Mouse (Mus musculus): Measurements from ENCODE around the gene Slc25a25. TPM values are rescaled to one million over a fixed set of nuclear protein-coding genes. Genes with fewer than 3 reads are reported as not detected.

Gene Slc25a25
- polyA plus RNA-seq, 1 experiment from 2014 or later: 11.1 TPM

GRCm38 (mm10) chr2:32389157-32389556, 62.1 kb downstream of the Slc25a25 start:
- ATAC-seq (ENCODE audit: low FRiP score, low TSS enrichment): no peak
- H3K4me2 ChIP-seq (replicated peaks; ENCODE audit: low read depth): no peak overlapping the region
- H3K36me3 ChIP-seq (ENCODE audit: control insufficient read depth, insufficient read depth, low read length): no peaks in the 10 kb centered on the region
- H3K27ac ChIP-seq (replicated peaks): no peak overlapping the region
- no peak for DNase-seq (ENCODE audit: low spot score)
- H3K9me3 ChIP-seq (ENCODE audit: control insufficient read depth, low read length): no peaks in the 10 kb centered on the region
- H3K4me1 ChIP-seq (replicated peaks; ENCODE audit: control insufficient read depth, insufficient read depth): no peaks in the 10 kb centered on the region
- no peak for TF ChIP-seq EP300 (optimal IDR thresholded peaks at IDR 0.05)
- H3K9ac ChIP-seq (ENCODE audit: low read length): no peak overlapping the region
- whole genome bisulfite sequencing: 60% methylated on average over 2 of the region's 2 CpGs
- H3K4me3 ChIP-seq (ENCODE audit: low read depth, low read length): no peak overlapping the region
- H3K27me3 ChIP-seq (ENCODE audit: control insufficient read depth, insufficient read depth, low read length): no peaks in the 10 kb centered on the region

- H3K27ac ChIP-seq (replicated peaks): no peak within 1 kb of the TSS
- ATAC-seq (ENCODE audit: low FRiP score, low TSS enrichment) (no peak), DNase-seq (ENCODE audit: low spot score) (no peak)
- no peaks in the 10 kb centered on the region for H3K36me3 ChIP-seq (ENCODE audit: control insufficient read depth, insufficient read depth, low read length)
- TF ChIP-seq CTCF (IDR thresholded peaks at IDR 0.05; ENCODE audit: low read depth) (no peak), EP300 (optimal IDR thresholded peaks at IDR 0.05) (no peak)
- no peak within 1 kb of the TSS for H3K4me2 ChIP-seq (replicated peaks; ENCODE audit: low read depth)
- no peaks in the 10 kb centered on the region for H3K4me1 ChIP-seq (replicated peaks; ENCODE audit: control insufficient read depth, insufficient read depth)
- 56% methylated on average over 5 of the region's 5 CpGs for WGBS
- no peaks in the 10 kb centered on the region for H3K9me3 ChIP-seq (ENCODE audit: control insufficient read depth, low read length)
- no peak within 1 kb of the TSS for H3K4me3 ChIP-seq (ENCODE audit: low read depth, low read length)
- no peaks in the 10 kb centered on the region for H3K27me3 ChIP-seq (ENCODE audit: control insufficient read depth, insufficient read depth, low read length)
- 0 out of 2 replicates have a peak within 1 kb of the TSS, but pooled peaks have one; percentile 18 for H3K9ac ChIP-seq (ENCODE audit: low read length)
Observed at GRCm38 (mm10) chr2:32387706-32388490, 63.3 kb downstream of the Slc25a25 start, which contains the start of gene Lcn2. Gene Lcn2 (minus strand): TSS chr2:32388252.

GRCm38 (mm10) chr2:32382689-32383088, 68.6 kb downstream of the Slc25a25 start:
- Histone ChIP-seq H3K9me3 (ENCODE audit: control insufficient read depth, low read length) (no peaks in the 10 kb centered on the region), H3K4me2 (replicated peaks; ENCODE audit: low read depth) (no peak overlapping the region), H3K4me1 (replicated peaks; ENCODE audit: control insufficient read depth, insufficient read depth) (no peaks in the 10 kb centered on the region), H3K4me3 (ENCODE audit: low read depth, low read length) (no peak overlapping the region), H3K27me3 (ENCODE audit: control insufficient read depth, insufficient read depth, low read length) (no peaks in the 10 kb centered on the region), H3K36me3 (ENCODE audit: control insufficient read depth, insufficient read depth, low read length) (peaks cover 14% of the 10 kb centered on the region), H3K27ac (replicated peaks) (no peak overlapping the region), H3K9ac (ENCODE audit: low read length) (no peak overlapping the region)
- TF ChIP-seq CTCF (IDR thresholded peaks at IDR 0.05; ENCODE audit: low read depth): no peak
- TF ChIP-seq EP300 (optimal IDR thresholded peaks at IDR 0.05): no peak
- WGBS: 74% methylated on average over 2 of the region's 2 CpGs
- no peak for DNase-seq (ENCODE audit: low spot score)
- ATAC-seq (ENCODE audit: low FRiP score, low TSS enrichment): no peak

- no peak for TF ChIP-seq EP300 (optimal IDR thresholded peaks at IDR 0.05)
- TF ChIP-seq CTCF (IDR thresholded peaks at IDR 0.05; ENCODE audit: low read depth): no peak
- 0% methylated on average over 35 of the region's 47 CpGs for WGBS
- Histone ChIP-seq H3K4me1 (replicated peaks; ENCODE audit: control insufficient read depth, insufficient read depth) (no peaks in the 10 kb centered on the region), H3K4me2 (replicated peaks; ENCODE audit: low read depth) (peak within 1 kb of the TSS; percentile 96), H3K9ac (ENCODE audit: low read length) (peak within 1 kb of the TSS; percentile 65), H3K4me3 (ENCODE audit: low read depth, low read length) (peak within 1 kb of the TSS; percentile 61), H3K36me3 (ENCODE audit: control insufficient read depth, insufficient read depth, low read length) (peaks cover 14% of the 10 kb centered on the region), H3K27me3 (ENCODE audit: control insufficient read depth, insufficient read depth, low read length) (no peaks in the 10 kb centered on the region), H3K9me3 (ENCODE audit: control insufficient read depth, low read length) (no peaks in the 10 kb centered on the region), H3K27ac (replicated peaks) (peak within 1 kb of the TSS; percentile 50)
- ATAC-seq (ENCODE audit: low FRiP score, low TSS enrichment): peak; percentile 94
- DNase-seq (ENCODE audit: low spot score): peak; percentile 98
Observed at GRCm38 (mm10) chr2:32381775-32382223, 69.4 kb downstream of the Slc25a25 start, which contains the start of gene 1110008P14Rik. Gene 1110008P14Rik (minus strand): TSS chr2:32381938.

GRCm38 (mm10) chr2:32381141-32381774, 70.0 kb downstream of the Slc25a25 start:
- Histone ChIP-seq H3K4me2 (replicated peaks; ENCODE audit: low read depth) (peak overlapping the region; percentile 96), H3K27me3 (ENCODE audit: control insufficient read depth, insufficient read depth, low read length) (no peaks in the 10 kb centered on the region), H3K9ac (ENCODE audit: low read length) (peak overlapping the region; percentile 65), H3K27ac (replicated peaks) (peak overlapping the region; percentile 50), H3K36me3 (ENCODE audit: control insufficient read depth, insufficient read depth, low read length) (peaks cover 18% of the 10 kb centered on the region), H3K4me3 (ENCODE audit: low read depth, low read length) (peak overlapping the region; percentile 61), H3K4me1 (replicated peaks; ENCODE audit: control insufficient read depth, insufficient read depth) (no peaks in the 10 kb centered on the region), H3K9me3 (ENCODE audit: control insufficient read depth, low read length) (no peaks in the 10 kb centered on the region)
- TF ChIP-seq CTCF (IDR thresholded peaks at IDR 0.05; ENCODE audit: low read depth): no peak
- TF ChIP-seq EP300 (optimal IDR thresholded peaks at IDR 0.05): no peak
- ATAC-seq (ENCODE audit: low FRiP score, low TSS enrichment) (peak; percentile 52), DNase-seq (ENCODE audit: low spot score) (no peak)
- WGBS: under 1% methylated on average over 27 of the region's 27 CpGs
